Mouse (Mus musculus): ENCODE measurements at regions not wholly inside any gene's neighbourhood (a gene's known extent, or its start where the extent isn't known, plus 50 kb on each side); places are given as distances from the start of the nearest gene placed in this dataset.

DNA sequence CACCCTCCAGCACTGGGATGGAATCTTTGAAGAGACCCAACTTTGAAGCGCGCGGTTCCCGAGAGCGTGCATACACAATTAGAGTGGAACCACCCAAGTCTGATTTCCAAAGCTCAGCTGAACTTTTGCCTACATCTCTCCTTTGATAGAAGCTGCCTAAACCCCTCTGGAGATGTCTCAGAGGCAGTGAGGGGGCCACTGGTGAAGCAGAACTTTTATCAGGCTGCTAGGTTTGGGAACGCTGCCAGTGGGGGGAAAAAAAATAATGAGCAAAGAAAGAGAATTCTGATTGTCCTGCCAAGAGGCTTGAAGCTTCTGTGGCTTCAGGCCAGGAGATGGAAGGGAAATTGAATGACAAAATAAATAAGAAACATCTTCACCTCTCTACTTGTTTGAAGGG is 459.9 kb upstream of the Pdzrn3 start:
- 86% methylated on average over 6 of the region's 6 CpGs for WGBS
- H3K4me2 ChIP-seq (replicated peaks; ENCODE audit: low read depth, low read length) = no peak overlapping the region

GRCm38 (mm10) chr6:101793986-101794385 is 416.3 kb upstream of the Pdzrn3 start:
- H3K27me3 ChIP-seq (ENCODE audit: control insufficient read depth, insufficient read depth, low read length) = no peaks in the 10 kb centered on the region
- H3K36me3 ChIP-seq (ENCODE audit: control insufficient read depth, insufficient read depth, low read length) = no peaks in the 10 kb centered on the region
- ATAC-seq (ENCODE audit: insufficient number of reproducible peaks, insufficient read depth, low FRiP score, low read depth) = no peak
- no peaks in the 10 kb centered on the region for H3K4me1 ChIP-seq (ENCODE audit: control insufficient read depth, insufficient read depth, low read length)
- H3K4me3 ChIP-seq (ENCODE audit: low read depth, low read length) = no peak overlapping the region
- 73% methylated on average over 2 of the region's 2 CpGs for WGBS
- no peak overlapping the region for H3K4me2 ChIP-seq (replicated peaks; ENCODE audit: low read depth, low read length)
- no peaks in the 10 kb centered on the region for H3K9me3 ChIP-seq (ENCODE audit: control insufficient read depth, low read depth, low read length)
- no peak overlapping the region for H3K9ac ChIP-seq (replicated peaks; ENCODE audit: low read depth, low read length)
- no peak overlapping the region for H3K27ac ChIP-seq (ENCODE audit: low read length)

More for the DNA sequence above, 459.9 kb upstream of the Pdzrn3 start:
- Histone ChIP-seq H3K9me3 (ENCODE audit: control insufficient read depth, low read depth, low read length) (no peaks in the 10 kb centered on the region), H3K4me3 (ENCODE audit: low read depth, low read length) (no peak overlapping the region), H3K9ac (replicated peaks; ENCODE audit: low read depth, low read length) (no peak overlapping the region), H3K4me1 (ENCODE audit: control insufficient read depth, insufficient read depth, low read length) (no peaks in the 10 kb centered on the region), H3K27ac (ENCODE audit: low read length) (no peak overlapping the region), H3K36me3 (ENCODE audit: control insufficient read depth, insufficient read depth, low read length) (no peaks in the 10 kb centered on the region), H3K27me3 (ENCODE audit: control insufficient read depth, insufficient read depth, low read length) (no peaks in the 10 kb centered on the region)
- no peak for ATAC-seq (ENCODE audit: insufficient number of reproducible peaks, insufficient read depth, low FRiP score, low read depth)

DNA sequence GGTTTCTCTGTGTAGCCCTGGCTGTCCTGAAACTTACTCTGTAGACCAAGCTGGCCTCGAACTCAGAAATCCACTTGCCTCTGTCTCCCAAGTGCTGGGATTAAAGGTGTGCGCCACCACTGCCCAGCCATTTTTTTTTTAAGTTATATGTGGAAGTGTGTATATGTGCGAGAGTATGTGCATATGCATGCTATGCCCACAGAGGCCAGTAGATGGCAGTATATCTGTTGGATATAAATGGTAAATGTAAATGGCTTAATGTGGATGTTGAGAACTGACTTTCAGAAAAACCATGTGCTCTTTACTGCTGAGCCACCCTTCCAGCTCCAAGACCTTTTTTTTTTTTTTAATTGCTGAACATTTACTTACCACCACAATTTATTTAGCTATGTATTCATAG is 400.2 kb upstream of the Pdzrn3 start:
- H3K4me1 ChIP-seq (ENCODE audit: control insufficient read depth, insufficient read depth, low read length) = no peaks in the 10 kb centered on the region
- no peaks in the 10 kb centered on the region for H3K36me3 ChIP-seq (ENCODE audit: control insufficient read depth, insufficient read depth, low read length)
- ATAC-seq (ENCODE audit: insufficient number of reproducible peaks, insufficient read depth, low FRiP score, low read depth) = no peak
- H3K27ac ChIP-seq (ENCODE audit: low read length) = no peak overlapping the region
- 96% methylated on average over 3 of the region's 3 CpGs for WGBS
- no peak overlapping the region for H3K4me2 ChIP-seq (replicated peaks; ENCODE audit: low read depth, low read length)
- no peak overlapping the region for H3K9ac ChIP-seq (replicated peaks; ENCODE audit: low read depth, low read length)
- H3K4me3 ChIP-seq (ENCODE audit: low read depth, low read length) = no peak overlapping the region
- no peaks in the 10 kb centered on the region; the same call in 1 of the 2 replicates for H3K9me3 ChIP-seq (ENCODE audit: control insufficient read depth, low read depth, low read length)
- no peaks in the 10 kb centered on the region for H3K27me3 ChIP-seq (ENCODE audit: control insufficient read depth, insufficient read depth, low read length)

GRCm38 (mm10) chr6:101773151-101773550 is 395.5 kb upstream of the Pdzrn3 start:
- no peak overlapping the region for H3K4me2 ChIP-seq (replicated peaks; ENCODE audit: low read depth, low read length)
- no peaks in the 10 kb centered on the region; the same call in 1 of the 2 replicates for H3K9me3 ChIP-seq (ENCODE audit: control insufficient read depth, low read depth, low read length)
- no peak overlapping the region for H3K9ac ChIP-seq (replicated peaks; ENCODE audit: low read depth, low read length)
- H3K4me3 ChIP-seq (ENCODE audit: low read depth, low read length) = no peak overlapping the region
- H3K36me3 ChIP-seq (ENCODE audit: control insufficient read depth, insufficient read depth, low read length) = no peaks in the 10 kb centered on the region
- no peaks in the 10 kb centered on the region for H3K27me3 ChIP-seq (ENCODE audit: control insufficient read depth, insufficient read depth, low read length)
- H3K4me1 ChIP-seq (ENCODE audit: control insufficient read depth, insufficient read depth, low read length) = no peaks in the 10 kb centered on the region
- no peak overlapping the region for H3K27ac ChIP-seq (ENCODE audit: low read length)
- WGBS = 76% methylated on average over 5 of the region's 5 CpGs
- ATAC-seq (ENCODE audit: insufficient number of reproducible peaks, insufficient read depth, low FRiP score, low read depth) = no peak

GRCm38 (mm10) chr6:101735107-101735506 is 357.4 kb upstream of the Pdzrn3 start:
- H3K4me2 ChIP-seq (replicated peaks; ENCODE audit: low read depth, low read length) = no peak overlapping the region
- H3K36me3 ChIP-seq (ENCODE audit: control insufficient read depth, insufficient read depth, low read length) = no peaks in the 10 kb centered on the region
- 41% methylated on average over 3 of the region's 3 CpGs for WGBS
- no peak overlapping the region for H3K4me3 ChIP-seq (ENCODE audit: low read depth, low read length)
- no peaks in the 10 kb centered on the region for H3K9me3 ChIP-seq (ENCODE audit: control insufficient read depth, low read depth, low read length)
- H3K27me3 ChIP-seq (ENCODE audit: control insufficient read depth, insufficient read depth, low read length) = no peaks in the 10 kb centered on the region
- no peaks in the 10 kb centered on the region for H3K4me1 ChIP-seq (ENCODE audit: control insufficient read depth, insufficient read depth, low read length)
- H3K9ac ChIP-seq (replicated peaks; ENCODE audit: low read depth, low read length) = no peak overlapping the region
- peak; percentile 90 for ATAC-seq (ENCODE audit: insufficient number of reproducible peaks, insufficient read depth, low FRiP score, low read depth)
- no peak overlapping the region for H3K27ac ChIP-seq (ENCODE audit: low read length)

GRCm38 (mm10) chr6:101720513-101720912 is 342.8 kb upstream of the Pdzrn3 start:
- no peak for ATAC-seq (ENCODE audit: insufficient number of reproducible peaks, insufficient read depth, low FRiP score, low read depth)
- Histone ChIP-seq H3K27ac (ENCODE audit: low read length) (no peak overlapping the region), H3K4me1 (ENCODE audit: control insufficient read depth, insufficient read depth, low read length) (no peaks in the 10 kb centered on the region), H3K4me2 (replicated peaks; ENCODE audit: low read depth, low read length) (no peak overlapping the region), H3K36me3 (ENCODE audit: control insufficient read depth, insufficient read depth, low read length) (no peaks in the 10 kb centered on the region), H3K9ac (replicated peaks; ENCODE audit: low read depth, low read length) (no peak overlapping the region), H3K9me3 (ENCODE audit: control insufficient read depth, low read depth, low read length) (no peaks in the 10 kb centered on the region), H3K27me3 (ENCODE audit: control insufficient read depth, insufficient read depth, low read length) (no peaks in the 10 kb centered on the region), H3K4me3 (ENCODE audit: low read depth, low read length) (no peak overlapping the region)

- no peak overlapping the region for H3K4me3 ChIP-seq (ENCODE audit: low read depth, low read length)
- H3K9me3 ChIP-seq (ENCODE audit: control insufficient read depth, low read depth, low read length) = no peaks in the 10 kb centered on the region
- H3K27me3 ChIP-seq (ENCODE audit: control insufficient read depth, insufficient read depth, low read length) = no peaks in the 10 kb centered on the region
- H3K9ac ChIP-seq (replicated peaks; ENCODE audit: low read depth, low read length) = no peak overlapping the region
- H3K4me2 ChIP-seq (replicated peaks; ENCODE audit: low read depth, low read length) = no peak overlapping the region
- no peak overlapping the region for H3K27ac ChIP-seq (ENCODE audit: low read length)
- no peaks in the 10 kb centered on the region for H3K4me1 ChIP-seq (ENCODE audit: control insufficient read depth, insufficient read depth, low read length)
- ATAC-seq (ENCODE audit: insufficient number of reproducible peaks, insufficient read depth, low FRiP score, low read depth) = no peak
- no peaks in the 10 kb centered on the region for H3K36me3 ChIP-seq (ENCODE audit: control insufficient read depth, insufficient read depth, low read length)
- 87% methylated on average over 2 of the region's 2 CpGs for WGBS
Measured at GRCm38 (mm10) chr6:101689684-101690083, 312.0 kb upstream of the Pdzrn3 start.

- H3K4me2 ChIP-seq (replicated peaks; ENCODE audit: low read depth, low read length) = no peak overlapping the region
- H3K4me3 ChIP-seq (ENCODE audit: low read depth, low read length) = no peak overlapping the region
- no peaks in the 10 kb centered on the region for H3K4me1 ChIP-seq (ENCODE audit: control insufficient read depth, insufficient read depth, low read length)
- no peak overlapping the region for H3K9ac ChIP-seq (replicated peaks; ENCODE audit: low read depth, low read length)
- H3K36me3 ChIP-seq (ENCODE audit: control insufficient read depth, insufficient read depth, low read length) = no peaks in the 10 kb centered on the region
- no peak overlapping the region for H3K27ac ChIP-seq (ENCODE audit: low read length)
- no peaks in the 10 kb centered on the region for H3K27me3 ChIP-seq (ENCODE audit: control insufficient read depth, insufficient read depth, low read length)
- H3K9me3 ChIP-seq (ENCODE audit: control insufficient read depth, low read depth, low read length) = no peaks in the 10 kb centered on the region
- no peak for ATAC-seq (ENCODE audit: insufficient number of reproducible peaks, insufficient read depth, low FRiP score, low read depth)
Measured at GRCm38 (mm10) chr6:101686578-101686977, 308.9 kb upstream of the Pdzrn3 start.

GRCm38 (mm10) chr6:101685734-101686133 is 308.0 kb upstream of the Pdzrn3 start:
- Histone ChIP-seq H3K9ac (replicated peaks; ENCODE audit: low read depth, low read length) (no peak overlapping the region), H3K36me3 (ENCODE audit: control insufficient read depth, insufficient read depth, low read length) (no peaks in the 10 kb centered on the region), H3K27me3 (ENCODE audit: control insufficient read depth, insufficient read depth, low read length) (no peaks in the 10 kb centered on the region), H3K4me1 (ENCODE audit: control insufficient read depth, insufficient read depth, low read length) (no peaks in the 10 kb centered on the region), H3K9me3 (ENCODE audit: control insufficient read depth, low read depth, low read length) (no peaks in the 10 kb centered on the region), H3K4me2 (replicated peaks; ENCODE audit: low read depth, low read length) (no peak overlapping the region), H3K4me3 (ENCODE audit: low read depth, low read length) (no peak overlapping the region), H3K27ac (ENCODE audit: low read length) (no peak overlapping the region)
- no peak for ATAC-seq (ENCODE audit: insufficient number of reproducible peaks, insufficient read depth, low FRiP score, low read depth)
- 75% methylated on average over 8 of the region's 8 CpGs for WGBS
